Mouse (Mus musculus) heart, adult 2 months (tissue): Measurements from ENCODE around the gene Mpped2.

Experiments
- CTCF ChIP-seq: fragments of 200-600 bp; IDR thresholded peaks from 2 replicates; pipeline ENCODE4 v1.8.1; 2022; ENCODE audit warnings: antibody characterized with exemption, mild to moderate bottlenecking, moderate library complexity
- EP300 ChIP-seq: fragments of 200-500 bp; IDR thresholded peaks from 2 replicates; pipeline ENCODE4 v1.6.1; 2011; ENCODE audit warnings: low read depth, low read length, control low read depth; ENCODE audit not compliant: insufficient read depth
- POLR2A ChIP-seq: fragments of 200-500 bp; IDR thresholded peaks from 2 replicates; pipeline ENCODE4 v1.6.1; 2011; ENCODE audit warnings: mild to moderate bottlenecking, low read depth, low read length, control low read depth; ENCODE audit not compliant: insufficient read depth

DNA sequence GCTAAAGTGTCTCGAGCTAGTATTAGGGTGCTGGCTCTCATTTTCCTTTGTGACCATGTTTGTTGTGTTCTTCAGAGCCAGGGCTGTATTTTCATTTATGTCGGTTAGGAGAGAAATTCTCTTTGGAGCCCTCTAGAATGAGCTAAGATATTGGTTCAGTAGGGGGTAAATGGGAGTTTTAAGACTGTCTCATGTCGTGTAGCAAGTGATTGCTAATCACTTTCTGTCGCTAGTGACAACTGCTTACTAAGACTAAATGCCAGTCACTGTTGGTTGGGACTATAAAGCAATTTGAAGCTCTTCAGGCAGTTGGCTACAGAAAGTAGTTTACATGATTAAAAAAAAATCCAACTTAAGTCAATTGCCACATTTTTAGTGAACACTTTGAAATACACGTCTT lies 27.6 kb downstream of the Mpped2 start:
- TF ChIP-seq EP300, result no peak
- no peak for TF ChIP-seq CTCF
- TF ChIP-seq POLR2A, result no peak
